Mouse (Mus musculus) cortical plate, adult 2 months (tissue): ENCODE results near the gene Flnb.

Source experiments
- CTCF ChIP-seq: fragments of 200-500 bp; IDR thresholded peaks from 2 replicates; pipeline ENCODE4 v1.5.1; 2011; ENCODE audit warnings: mild to moderate bottlenecking, control low read depth, low read length; ENCODE audit not compliant: insufficient read depth; ENCODE audit errors: extremely low read depth
- POLR2A ChIP-seq: fragments of 200-500 bp; IDR thresholded peaks from 2 replicates; pipeline ENCODE4 v1.6.1; 2011; ENCODE audit warnings: mild to moderate bottlenecking, low read length, control low read depth; ENCODE audit not compliant: insufficient read depth; ENCODE audit errors: extremely low read depth

DNA sequence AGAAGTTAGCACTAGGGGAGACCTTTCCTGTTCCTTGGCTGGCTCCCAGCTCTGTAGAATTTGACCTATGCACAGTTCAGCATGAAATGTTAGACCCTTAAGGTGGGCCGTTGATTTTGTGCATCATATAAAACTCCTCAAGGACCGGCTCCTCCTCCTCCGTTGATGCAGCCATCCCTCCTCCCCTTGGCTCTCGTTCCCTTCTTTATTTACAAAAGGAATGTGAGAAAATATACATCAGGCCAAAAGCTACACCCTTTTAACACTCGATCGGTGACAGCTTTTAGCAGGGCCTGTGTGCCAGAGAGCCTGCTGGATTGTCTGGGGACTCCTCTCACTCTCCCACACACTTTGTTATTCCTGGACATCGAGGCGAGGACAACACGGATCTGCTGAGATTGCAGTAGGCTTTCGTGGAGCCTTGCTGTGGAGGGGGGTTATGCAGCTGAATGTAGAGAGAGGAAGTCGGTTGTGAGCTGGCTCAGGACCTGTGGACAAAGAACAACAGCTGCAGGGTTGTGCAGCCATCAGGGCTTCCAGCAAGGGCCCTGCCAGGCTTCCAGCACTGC is 82.8 kb downstream of the Flnb start:
- TF ChIP-seq CTCF (no peak), POLR2A (no peak)
